Mouse (Mus musculus) 3134 (cell line): ENCODE data around the gene Wnt5b.

Source experiments
- DNase-seq: peaks from one replicate; pipeline ENCODE4 v3.0.0-alpha.2; 2011; ENCODE audit warnings: low spot score; ENCODE audit not compliant: insufficient read length; ENCODE audit errors: extremely low read depth

Gene Wnt5b

DNA sequence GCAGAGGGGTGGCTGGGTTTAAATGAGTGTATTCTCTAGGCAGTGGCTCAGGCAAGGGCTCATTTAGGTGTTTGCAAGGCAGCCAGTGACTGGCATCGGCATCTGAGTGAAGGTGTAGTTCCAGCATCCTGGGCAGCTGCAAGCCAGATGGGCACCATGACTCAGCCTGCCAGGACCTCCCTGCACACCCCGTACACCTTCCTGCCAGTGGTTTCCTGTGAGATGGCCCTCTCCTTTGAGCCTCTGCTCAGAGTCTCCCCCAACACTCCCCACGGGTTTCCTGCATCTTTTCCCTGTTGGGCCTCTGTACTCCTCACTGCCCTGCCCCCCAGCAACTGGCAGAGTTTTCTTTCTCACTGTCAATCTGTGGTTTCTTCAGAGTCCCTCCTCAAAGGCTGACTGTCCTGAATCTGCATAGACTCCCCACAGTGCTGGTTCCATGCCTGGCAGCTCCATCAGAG, 22.2 kb downstream of the Wnt5b start:
- DNase-seq = peak; percentile 44

DNA sequence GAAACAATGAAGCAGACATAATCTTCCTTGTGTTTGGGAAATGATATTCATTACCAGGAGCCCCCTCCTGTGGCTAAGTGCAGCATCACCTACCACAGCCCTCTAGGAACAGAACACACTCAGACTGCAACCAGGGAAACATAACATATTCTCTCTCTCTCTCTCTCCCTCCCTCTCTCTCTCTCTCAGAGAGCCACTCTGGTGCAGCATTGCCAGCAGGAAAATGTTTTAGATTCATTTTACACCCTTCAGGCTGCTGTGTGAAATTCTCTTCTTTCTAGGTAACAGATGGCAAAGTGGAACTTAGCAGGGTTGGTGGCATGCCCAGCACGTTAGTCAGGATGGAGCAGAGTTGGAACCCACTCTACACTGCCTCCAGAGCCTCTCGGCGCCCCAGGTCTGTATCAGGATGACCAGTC, 22.7 kb downstream of the Wnt5b start:
- DNase-seq = no peak

DNA sequence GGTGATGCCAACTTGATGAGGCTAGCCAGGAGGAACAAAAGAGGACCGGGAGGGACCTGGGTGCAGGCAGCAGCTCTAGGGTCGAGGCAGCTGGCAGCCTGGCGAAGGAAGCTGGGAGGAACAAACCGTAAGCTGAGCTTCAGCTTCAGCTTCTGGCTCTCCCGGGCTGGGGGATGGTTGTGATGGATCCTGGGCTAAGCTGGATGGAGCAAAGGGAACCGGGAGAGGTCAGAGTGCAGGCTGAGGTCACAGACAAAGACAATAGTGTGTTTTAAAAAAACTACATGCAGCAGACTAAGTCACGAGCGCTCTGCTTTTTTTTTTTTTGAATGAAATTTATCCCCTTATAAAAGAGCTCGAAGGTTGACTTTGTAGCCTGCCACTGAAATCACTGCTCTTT, 23.4 kb downstream of the Wnt5b start:
- no peak for DNase-seq

DNA sequence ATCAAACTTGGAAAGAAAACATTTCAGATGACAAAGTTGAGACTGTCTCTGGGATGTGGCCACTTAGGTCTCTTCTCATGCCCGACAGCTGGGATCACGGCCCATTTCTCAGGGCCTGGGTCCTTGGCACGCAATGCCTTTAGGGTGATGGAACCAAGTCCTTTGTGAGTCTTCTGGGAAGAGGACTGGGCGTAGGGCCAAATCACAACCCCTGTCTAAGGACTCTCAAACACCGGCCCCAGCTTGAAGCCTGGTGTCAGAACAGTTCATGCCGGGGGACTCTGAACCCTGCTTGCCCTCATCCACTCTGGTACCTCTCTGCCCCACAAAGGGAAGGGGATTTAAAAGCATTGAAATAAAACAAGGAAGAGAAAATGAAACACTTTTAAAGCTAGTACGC, 30.1 kb downstream of the Wnt5b start:
- DNase-seq = no peak

DNA sequence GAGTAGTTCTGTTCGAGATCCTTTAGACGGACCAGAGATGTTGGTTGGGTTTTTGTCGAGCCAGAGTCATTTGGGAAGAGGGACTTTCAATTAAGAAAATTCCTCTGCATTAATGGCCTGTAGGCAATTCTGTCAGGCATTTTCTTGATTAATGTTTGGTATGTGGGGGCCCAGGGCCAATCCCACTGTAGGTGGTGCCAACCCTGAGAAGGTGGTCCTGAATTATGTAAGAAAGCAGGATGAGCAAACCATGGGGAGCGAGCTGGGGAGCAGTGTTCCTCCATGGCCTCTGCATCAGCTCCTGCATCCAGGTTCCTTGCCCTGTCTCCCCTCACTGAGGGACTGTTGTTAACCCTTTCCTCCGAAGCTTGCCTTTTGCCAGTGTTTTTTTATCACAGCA, 30.7 kb downstream of the Wnt5b start:
- no peak for DNase-seq

DNA sequence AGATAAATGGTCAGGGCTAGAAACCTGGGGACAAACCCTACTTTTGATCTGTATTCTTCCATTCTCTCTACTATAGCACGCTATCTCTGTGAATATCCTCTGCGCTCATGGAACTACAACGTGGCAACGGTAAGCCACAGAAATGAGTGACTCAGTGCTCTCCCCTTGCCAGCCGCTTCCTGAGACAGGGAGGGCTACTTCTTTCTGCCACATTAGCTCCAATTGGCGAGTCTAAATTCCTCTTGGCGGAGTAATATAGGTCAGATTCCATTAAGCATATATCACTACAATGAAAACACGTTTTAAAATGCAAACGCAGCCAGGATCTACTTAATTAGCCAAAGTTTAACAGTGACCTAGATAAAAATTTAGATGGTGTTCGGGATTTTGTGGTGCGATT, 31.4 kb downstream of the Wnt5b start:
- peak; percentile 67 for DNase-seq

DNA sequence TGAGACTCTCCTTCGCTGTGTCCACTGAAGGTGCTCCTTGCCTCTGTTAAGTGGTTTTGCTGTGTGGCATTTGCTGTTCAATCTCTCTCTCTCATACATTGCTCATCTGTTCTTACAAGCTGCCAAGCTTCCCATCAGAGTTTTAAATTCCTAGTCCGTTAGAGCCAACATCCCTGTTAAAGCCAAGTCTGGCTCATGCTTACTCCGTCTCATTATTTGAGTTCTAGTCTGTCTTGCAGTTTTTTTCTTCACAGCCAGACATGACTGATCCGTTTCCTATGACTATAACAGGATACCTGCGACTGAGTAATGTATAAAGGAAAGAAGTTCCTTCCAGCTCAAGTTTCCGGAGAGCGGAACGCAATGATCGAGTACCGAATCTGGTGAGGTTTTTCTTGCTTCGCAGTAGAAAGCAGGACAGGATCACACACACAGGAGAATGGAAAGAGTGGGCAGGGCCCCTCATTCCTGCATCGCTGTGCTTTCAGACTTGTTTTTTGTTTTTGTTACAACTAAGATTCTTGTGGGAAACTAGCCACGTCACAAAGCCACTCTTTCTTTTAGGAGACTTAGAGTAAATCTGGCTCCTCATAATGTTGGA, 34.6 kb downstream of the Wnt5b start:
- DNase-seq = no peak

DNA sequence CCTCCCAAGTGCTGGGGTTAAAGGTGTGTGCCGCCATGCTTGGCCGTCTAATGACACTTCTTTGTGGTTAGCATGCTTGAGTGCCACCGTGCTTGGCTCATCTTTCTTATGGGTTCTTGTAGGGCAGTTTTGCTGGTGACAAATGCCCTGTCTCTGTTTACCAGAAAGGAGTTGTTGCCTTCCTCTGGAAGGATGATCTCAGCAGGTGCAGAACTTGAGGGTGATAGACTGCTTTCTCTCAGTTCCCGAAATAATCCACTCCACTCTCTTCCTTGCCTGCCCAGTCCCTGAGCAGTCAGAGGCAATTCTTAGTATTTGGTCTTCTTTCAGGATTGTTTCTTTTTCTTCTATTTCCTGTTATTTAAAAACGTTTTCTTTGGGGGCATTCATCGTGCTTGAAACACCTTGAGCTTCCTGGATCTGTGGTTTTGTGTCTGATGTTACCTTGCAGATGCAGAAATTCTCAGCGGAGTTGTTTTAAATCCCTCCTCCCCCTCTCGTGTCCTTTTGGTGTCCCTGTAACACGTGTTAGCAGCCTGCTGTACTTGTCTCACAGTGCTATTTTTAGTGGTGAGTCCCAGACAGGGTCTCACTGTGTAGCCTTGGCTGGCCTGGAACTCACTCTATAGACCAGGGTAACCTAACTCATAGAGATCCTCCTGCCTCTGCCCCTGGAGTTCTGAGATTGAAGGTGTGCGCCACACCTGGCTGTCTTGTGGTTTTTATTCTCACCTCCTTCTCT, 35.3 kb downstream of the Wnt5b start:
- no peak for DNase-seq

DNA sequence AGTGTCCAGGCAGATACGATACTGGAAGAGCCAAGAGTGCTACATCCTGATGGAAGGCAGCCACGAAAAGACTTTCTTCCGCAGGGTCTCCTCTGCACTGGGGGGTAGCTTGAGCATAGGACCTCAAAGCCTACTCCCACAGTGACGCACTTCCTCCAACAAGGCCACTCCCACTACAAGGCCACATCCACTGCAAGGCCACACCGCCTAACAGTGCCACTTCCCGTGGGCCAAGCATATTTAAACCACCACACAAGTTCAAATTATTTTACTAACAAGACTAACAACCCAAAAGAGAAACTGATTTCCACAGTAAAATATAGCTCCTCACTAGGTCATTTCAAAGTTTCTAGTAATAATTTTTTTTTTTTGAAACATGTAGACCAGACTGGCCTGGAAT, 35.9 kb downstream of the Wnt5b start:
- DNase-seq = no peak

DNA sequence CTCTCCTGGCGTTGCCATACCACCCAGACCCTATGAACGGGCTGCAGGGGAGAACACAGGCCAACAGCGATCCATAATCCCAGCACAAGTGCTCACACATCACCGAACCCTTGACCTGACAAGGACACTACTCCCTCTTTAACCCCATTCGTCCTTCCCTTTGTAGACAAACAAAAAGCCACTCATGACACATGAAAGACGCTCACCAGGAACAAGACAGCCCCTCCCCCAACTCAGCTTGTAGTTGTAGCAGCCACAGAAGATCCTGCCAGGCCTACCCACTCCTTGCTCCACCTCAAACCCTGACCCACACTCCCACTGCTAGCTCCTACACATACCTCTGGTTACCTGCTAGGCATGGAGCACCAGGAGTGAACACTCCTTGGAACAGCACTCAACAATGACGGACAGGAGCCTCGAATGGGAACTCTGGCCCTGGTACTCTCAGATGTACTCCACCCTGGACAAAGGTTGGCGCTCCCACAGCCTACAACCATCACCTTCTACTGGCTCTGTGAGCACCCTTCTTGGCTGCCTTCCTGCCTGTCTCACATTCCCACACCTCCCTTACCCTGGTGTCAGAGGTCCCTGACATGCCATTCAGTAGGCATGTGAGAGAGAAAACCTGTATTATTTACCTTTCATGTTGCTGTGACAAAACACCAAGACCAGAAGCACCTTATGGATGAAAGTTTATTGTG, 38.5 kb downstream of the Wnt5b start:
- DNase-seq = no peak

DNA sequence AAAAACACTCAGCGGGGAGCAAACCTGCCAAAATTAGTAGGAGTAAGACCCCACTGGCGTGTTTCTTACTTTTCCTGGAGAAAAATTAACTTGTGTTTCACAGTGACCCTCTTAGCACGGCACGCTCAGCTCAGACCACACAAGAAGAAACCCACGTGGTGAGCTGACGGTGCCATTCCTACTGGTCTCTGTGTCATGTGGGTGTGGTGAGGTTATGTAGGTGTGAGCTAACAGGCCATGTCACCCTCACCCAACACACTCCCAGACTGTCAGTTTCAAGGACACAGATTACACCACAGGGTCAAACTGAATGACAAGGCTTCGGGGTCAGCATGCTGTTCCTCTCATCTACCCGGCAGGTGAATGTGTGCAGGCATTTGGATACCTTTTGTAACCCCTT, 39.4 kb downstream of the Wnt5b start:
- DNase-seq = no peak

DNA sequence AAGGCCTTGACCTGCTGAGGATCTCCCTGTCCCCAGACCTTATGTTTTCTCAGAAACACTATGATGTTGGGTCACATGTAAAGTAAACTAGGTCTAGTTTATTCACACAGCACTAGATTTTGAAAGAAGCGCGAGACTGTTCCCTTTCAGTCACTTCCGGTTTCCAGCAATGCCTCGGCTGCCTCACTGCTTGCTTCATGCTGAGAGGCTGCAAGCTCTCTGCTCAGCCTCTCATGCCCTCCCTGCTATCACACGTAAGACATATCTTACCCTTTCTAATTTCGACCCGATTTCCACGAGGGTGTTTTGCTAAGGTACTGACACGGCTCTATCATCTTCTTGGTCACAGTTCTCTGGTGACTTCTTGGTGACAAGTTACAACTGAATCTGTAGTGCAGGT, 42.1 kb downstream of the Wnt5b start:
- DNase-seq = no peak

DNA sequence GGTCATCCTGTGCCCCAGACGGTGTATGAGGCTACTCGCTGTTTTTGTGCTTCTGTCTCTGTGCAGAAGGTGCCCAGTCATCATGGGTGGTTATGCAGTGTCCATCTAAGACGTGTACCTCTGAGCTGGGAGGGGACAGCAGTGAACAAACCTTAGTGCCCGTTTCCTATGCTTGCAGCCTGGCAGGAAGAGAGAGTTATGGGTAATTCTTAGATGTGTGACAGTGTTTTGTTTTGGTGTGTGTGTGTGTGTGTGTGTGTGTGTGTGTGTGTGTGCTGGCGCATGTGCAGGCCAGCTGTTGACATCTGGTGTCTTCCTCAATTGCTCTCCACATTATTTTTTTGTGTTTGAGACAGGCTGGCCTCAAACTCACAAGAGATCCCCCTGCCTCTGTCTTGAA, 44.1 kb downstream of the Wnt5b start:
- DNase-seq = no peak

DNA sequence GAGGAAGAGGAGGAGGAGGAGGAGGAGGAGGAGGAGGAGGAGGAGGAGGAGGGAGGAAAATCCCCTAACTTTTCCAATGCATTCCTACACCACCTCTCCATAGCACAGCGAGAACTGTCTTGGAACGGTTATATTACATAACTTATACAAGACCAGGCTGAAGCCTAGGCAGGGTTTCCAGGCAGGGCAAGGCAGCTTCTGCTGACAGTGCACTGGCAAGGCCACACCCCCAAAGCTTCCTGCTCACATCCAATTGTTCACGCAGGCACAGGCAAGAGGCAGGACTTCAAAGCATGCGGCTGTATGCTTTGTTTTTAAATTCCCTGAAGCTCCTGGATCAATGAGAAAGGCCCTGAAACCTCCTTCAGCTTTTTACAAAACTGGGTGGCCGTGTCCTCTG, 44.9 kb downstream of the Wnt5b start:
- no peak for DNase-seq

DNA sequence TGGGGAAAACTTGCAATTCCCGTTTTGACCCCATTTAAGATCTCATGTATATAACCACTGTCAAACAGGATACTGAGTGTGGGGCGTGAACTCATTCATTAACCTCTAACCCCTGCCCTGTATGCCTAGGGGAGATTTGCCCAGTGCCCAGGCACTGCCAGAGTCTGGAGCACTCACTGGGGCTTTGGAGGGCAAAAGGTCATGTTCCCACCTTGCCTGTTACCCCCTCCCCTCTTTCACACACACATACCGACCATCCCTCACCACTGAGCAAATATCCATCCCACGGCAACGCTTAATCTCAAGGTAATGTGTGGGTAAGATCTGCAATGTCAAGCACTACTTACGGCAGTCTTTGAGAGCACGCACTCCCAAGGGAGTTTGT, 51.5 kb downstream of the Wnt5b start:
- DNase-seq = no peak

DNA sequence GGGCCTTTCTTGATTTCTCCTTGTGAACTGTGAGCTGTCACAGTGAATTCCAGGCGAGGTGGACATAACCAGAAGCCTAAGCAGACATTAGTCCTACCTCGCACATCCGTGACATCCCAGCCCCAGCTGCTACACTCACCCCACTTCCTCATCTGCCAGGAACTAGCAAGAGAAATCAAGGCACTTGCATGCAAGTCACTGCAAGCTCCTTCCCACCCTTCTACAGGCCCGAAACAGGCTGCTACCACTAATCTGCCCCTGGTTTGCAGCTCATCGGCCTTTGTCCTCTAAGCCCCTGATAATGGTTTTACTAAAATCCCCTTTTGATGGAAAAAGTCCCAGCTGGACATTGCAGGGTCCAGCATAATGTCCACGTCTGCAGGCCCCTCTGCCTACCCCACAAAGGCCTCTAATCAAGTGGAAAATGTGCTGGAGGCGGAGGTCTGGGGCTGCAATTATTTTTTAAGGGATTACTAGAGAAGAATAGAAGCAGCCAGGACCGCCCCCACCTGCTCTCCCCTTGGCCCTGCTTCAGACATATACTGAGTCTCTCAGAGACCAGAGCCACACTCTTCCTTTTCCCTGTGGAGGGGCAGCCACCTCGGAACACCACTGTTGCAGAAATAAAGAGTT, 52.0 kb downstream of the Wnt5b start:
- no peak for DNase-seq

DNA sequence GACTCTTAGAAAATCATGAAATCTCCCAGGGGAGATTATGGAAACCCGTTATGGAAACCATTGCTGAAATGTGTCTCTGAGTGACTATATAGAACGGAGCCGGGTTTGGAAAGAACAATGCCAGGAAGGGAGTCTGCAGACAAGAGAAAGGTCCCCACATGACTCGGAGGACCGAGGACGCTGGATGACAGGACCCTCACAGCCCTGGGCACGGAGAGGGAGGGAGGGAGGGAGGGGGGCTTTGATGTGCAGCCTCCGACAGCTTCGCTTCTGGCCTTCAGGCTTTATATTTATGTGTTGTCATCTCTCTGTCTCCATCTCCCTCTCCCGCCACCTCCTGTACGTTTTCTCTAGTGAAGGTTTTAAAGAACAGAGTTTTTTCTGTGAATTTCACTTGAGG, 53.1 kb downstream of the Wnt5b start:
- DNase-seq = no peak

DNA sequence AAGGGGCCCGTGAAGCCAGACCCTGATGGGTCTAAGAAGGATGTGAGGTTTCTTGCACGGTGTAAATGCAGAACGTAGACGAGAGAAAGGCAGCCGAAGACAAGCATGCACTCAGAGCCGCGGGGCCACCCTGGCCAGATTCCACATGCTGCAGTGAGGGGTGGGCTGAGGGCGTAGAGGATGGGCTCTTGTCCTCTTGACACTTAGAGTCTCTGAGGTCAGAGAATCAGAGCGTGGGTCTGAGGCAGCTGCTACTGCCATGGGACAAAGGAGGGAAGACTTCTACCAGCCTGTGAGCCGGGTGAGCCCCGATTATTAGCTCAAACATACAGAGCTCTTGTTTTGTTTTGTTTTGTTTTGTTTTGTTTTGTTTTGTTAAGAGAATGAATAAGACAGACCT, 53.6 kb downstream of the Wnt5b start:
- DNase-seq = no peak

DNA sequence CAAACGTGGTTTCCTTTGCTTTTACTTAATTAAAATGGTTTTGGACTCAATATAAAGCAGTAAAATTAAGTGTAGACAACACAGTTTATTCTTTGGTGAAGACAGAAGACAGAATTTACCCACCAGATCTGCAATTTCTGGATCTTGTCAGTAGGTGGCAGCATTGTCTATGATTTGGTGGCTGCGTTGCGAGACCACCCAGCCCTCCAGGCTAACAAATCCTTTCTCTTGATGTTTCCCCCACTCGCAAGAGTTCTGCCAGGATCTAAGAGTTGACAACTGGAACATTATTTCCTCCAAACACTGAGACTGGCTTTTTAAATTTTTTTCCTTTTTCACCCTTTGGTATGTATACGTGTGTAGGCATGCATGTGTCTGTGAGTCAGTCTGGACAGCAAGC, 54.4 kb downstream of the Wnt5b start:
- DNase-seq = no peak

DNA sequence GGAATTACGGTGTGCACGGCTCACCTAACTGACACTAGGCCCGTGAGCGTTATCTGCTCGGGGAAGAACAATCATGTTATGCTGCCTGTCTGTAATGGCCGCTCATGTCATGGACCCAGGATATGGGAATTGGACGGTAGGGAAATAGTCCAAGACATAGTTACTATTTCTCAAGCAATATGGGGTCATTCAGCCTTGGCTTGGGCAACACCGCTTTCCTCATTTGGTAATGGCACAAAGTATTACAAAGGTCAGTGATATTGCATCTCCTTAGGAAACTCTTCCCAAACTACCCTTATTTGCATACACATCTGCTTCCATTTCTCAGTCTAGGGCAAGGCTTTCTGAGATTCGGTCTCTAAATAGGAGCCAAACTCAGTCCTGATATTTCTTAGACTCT, 56.5 kb downstream of the Wnt5b start:
- no peak for DNase-seq

DNA sequence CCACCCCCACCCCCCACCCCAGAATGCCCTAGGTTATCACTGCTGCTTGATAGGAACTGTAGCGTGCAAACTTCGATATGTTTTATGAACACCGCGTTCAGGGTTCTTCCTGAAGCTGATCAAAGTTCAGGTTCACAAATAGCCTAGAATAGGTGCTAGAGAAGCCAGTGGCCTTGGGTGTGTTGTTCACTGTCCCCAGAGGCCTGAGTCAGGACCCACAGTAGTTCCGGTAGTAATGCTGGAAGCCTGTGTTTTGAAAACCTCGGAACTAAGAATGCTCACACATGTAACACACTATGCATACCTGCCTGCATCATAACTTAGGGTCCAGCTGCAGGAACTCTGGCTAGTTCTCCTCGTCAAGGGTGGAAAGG, 57.1 kb downstream of the Wnt5b start:
- no peak for DNase-seq
